ENCODE assay signal across 12 mouse cellular contexts in genomic region chr15:100088021-100088420, GRCm38 (mm10). TPM values are rescaled to one million over a fixed set of nuclear protein-coding genes. Genes with fewer than 3 reads are reported as not detected.
DNase-seq lines count a peak whose midpoint lies in the region; ATAC-seq lines count a peak whose summit lies in the region.
"Had no signal": no experiment of that assay in that cellular context is flagged by ENCODE, and none has a peak within 500 bp of the region (broad histone marks: within the 10 kb centered on the region; RNA-seq: fewer than 3 reads in every experiment).

No protein-coding gene starts in this region.

- peaks cover 25% of the 10 kb centered on the region for H3K4me1 ChIP-seq in hindbrain, embryonic 16.5 days (ENCODE audit: control insufficient read depth, insufficient read depth, low read depth, low read length)
- H3K4me1 ChIP-seq in hindbrain, embryonic 12.5 days, result peaks cover 26% of the 10 kb centered on the region
- peaks cover 11% of the 10 kb centered on the region for H3K4me1 ChIP-seq in intestine, embryonic 14.5 days (replicated peaks; ENCODE audit: control insufficient read depth, insufficient read depth, low read length)

- DNase-seq in urinary bladder, postnatal 14 days (ENCODE audit: low spot score), result peak; percentile 49
- DNase-seq in urinary bladder, adult 2 months (ENCODE audit: low spot score), result no peak
- no peak for DNase-seq in intestine, embryonic 14.5 days (ENCODE audit: low spot score)
- no peak for DNase-seq in layer of hippocampus, adult 11-12 months (ENCODE audit: low spot score)
- DNase-seq: kidney, postnatal 25 days; left cerebral cortex, postnatal 4 days; lung, postnatal 14 days had no signal

- H3K4me3 ChIP-seq in hindbrain, embryonic 16.5 days (ENCODE audit: low read length), result no peak overlapping the region
- no peak overlapping the region for H3K4me3 ChIP-seq in hindbrain, embryonic 12.5 days
- H3K4me3 ChIP-seq in intestine, embryonic 14.5 days (ENCODE audit: low read depth, low read length), result no peak overlapping the region
- H3K4me3 ChIP-seq: forebrain, embryonic 15.5 days had no signal

- H3K9me3 ChIP-seq in hindbrain, embryonic 16.5 days (ENCODE audit: control insufficient read depth, low read length), result no peaks in the 10 kb centered on the region
- H3K9me3 ChIP-seq in hindbrain, embryonic 12.5 days (replicated peaks), result no peaks in the 10 kb centered on the region
- no peaks in the 10 kb centered on the region for H3K9me3 ChIP-seq in intestine, embryonic 14.5 days (ENCODE audit: control insufficient read depth, low read length)
- H3K9me3 ChIP-seq: forebrain, embryonic 15.5 days had no signal

- 92% methylated on average over 7 of the region's 7 CpGs for WGBS in hindbrain, embryonic 16.5 days
- WGBS in hindbrain, embryonic 12.5 days, result 83% methylated on average over 7 of the region's 7 CpGs
- 76% methylated on average over 7 of the region's 7 CpGs for WGBS in intestine, embryonic 14.5 days

- ATAC-seq in hindbrain, embryonic 16.5 days, result no peak
- ATAC-seq in hindbrain, embryonic 12.5 days (ENCODE audit: low FRiP score), result no peak
- ATAC-seq in intestine, embryonic 14.5 days (replicated peaks; ENCODE audit: low FRiP score, low TSS enrichment, low read depth), result peak; percentile 41; the same call in 1 of the 2 replicates
- no peak for ATAC-seq in inflammation-experienced regulatory T-cells, adult 6 months
- ATAC-seq: forebrain, embryonic 15.5 days; midbrain, embryonic 16.5 days had no signal

- no peak overlapping the region for H3K4me2 ChIP-seq in hindbrain, embryonic 16.5 days (ENCODE audit: low read length)
- H3K4me2 ChIP-seq in hindbrain, embryonic 12.5 days (replicated peaks), result no peak overlapping the region
- H3K4me2 ChIP-seq in intestine, embryonic 14.5 days (ENCODE audit: low read length), result no peak overlapping the region
- H3K4me2 ChIP-seq: forebrain, embryonic 15.5 days had no signal

- peak overlapping the region; percentile 31; the same call in 1 of the 2 replicates for H3K27ac ChIP-seq in hindbrain, embryonic 16.5 days (ENCODE audit: low read depth, low read length)
- no peak overlapping the region for H3K27ac ChIP-seq in hindbrain, embryonic 12.5 days
- no peak overlapping the region for H3K27ac ChIP-seq in intestine, embryonic 14.5 days (ENCODE audit: low read depth)
- H3K27ac ChIP-seq: forebrain, embryonic 15.5 days had no signal

- H3K9ac ChIP-seq in hindbrain, embryonic 16.5 days (ENCODE audit: low read depth, low read length), result no peak overlapping the region
- H3K9ac ChIP-seq in hindbrain, embryonic 12.5 days, result no peak overlapping the region
- no peak overlapping the region for H3K9ac ChIP-seq in intestine, embryonic 14.5 days (ENCODE audit: low read length)
- H3K9ac ChIP-seq: forebrain, embryonic 15.5 days had no signal

- H3K36me3 ChIP-seq in hindbrain, embryonic 16.5 days (ENCODE audit: control insufficient read depth, insufficient read depth, low read length), result no peaks in the 10 kb centered on the region
- H3K36me3 ChIP-seq in hindbrain, embryonic 12.5 days, result no peaks in the 10 kb centered on the region
- no peaks in the 10 kb centered on the region for H3K36me3 ChIP-seq in intestine, embryonic 14.5 days (ENCODE audit: control insufficient read depth, insufficient read depth, low read length)
- H3K36me3 ChIP-seq: forebrain, embryonic 15.5 days had no signal

- no peaks in the 10 kb centered on the region for H3K27me3 ChIP-seq in hindbrain, embryonic 16.5 days (replicated peaks; ENCODE audit: control insufficient read depth, insufficient read depth, low read length)
- no peaks in the 10 kb centered on the region for H3K27me3 ChIP-seq in hindbrain, embryonic 12.5 days
- no peaks in the 10 kb centered on the region for H3K27me3 ChIP-seq in intestine, embryonic 14.5 days (replicated peaks; ENCODE audit: control insufficient read depth, insufficient read depth, low read length)
- H3K27me3 ChIP-seq: forebrain, embryonic 15.5 days had no signal

RNA-seq across cellular contexts. Expression of gene Dip2b, which starts 49.6 kb away (rescaled TPM):
- polyA plus RNA-seq in hindbrain, embryonic 16.5 days (2015; fragmentation: Nextera tagmentation; extraction: Ambion mirVana), result 12.4 and 16.4 TPM in 2 replicates
- polyA plus RNA-seq in hindbrain, embryonic 12.5 days (2016; fragmentation: Nextera tagmentation; extraction: Ambion mirVana), result 26.8 and 27.5 TPM in 2 replicates
- 13.5 and 14.7 TPM in 2 replicates for polyA plus RNA-seq in urinary bladder, adult 2 months (2012; rRNA removed)
- polyA plus RNA-seq in intestine, embryonic 14.5 days (2014; fragmentation: Nextera tagmentation; extraction: Ambion mirVana), result 15.2 and 15.5 TPM in 2 replicates
- polyA plus RNA-seq in inflammation-experienced regulatory T-cells, adult 6 months (2017; shearing (Covaris generic)), result 10 to 100 TPM; 11.5 to 21.3 (median 13.3) TPM
